Mouse (Mus musculus): Measurements from ENCODE around the gene Hist1h2ae.
"Not testable (repeated sequence)": the region's sequence is repeated elsewhere in the genome, so short reads cannot be mapped to it uniquely, and the experiment has no call there.

GRCm38 (mm10) chr13:23539821-23540220 is 31.2 kb downstream of the Hist1h2ae start:
- TF ChIP-seq CTCF (IDR thresholded peaks at IDR 0.05; ENCODE audit: low read depth, low read length); POLR2A (IDR thresholded peaks at IDR 0.05; ENCODE audit: extremely low read depth, insufficient read depth, low read length): not testable (repeated sequence)

Measured in liver, adult 2 months (tissue).